Mouse (Mus musculus): ENCODE measurements around the gene Rnf43. TPM values are rescaled to one million over a fixed set of nuclear protein-coding genes. Genes with fewer than 3 reads are reported as not detected.

The Rnf43 gene
- polyA plus RNA-seq, 1 experiment = 19.6 TPM

DNA sequence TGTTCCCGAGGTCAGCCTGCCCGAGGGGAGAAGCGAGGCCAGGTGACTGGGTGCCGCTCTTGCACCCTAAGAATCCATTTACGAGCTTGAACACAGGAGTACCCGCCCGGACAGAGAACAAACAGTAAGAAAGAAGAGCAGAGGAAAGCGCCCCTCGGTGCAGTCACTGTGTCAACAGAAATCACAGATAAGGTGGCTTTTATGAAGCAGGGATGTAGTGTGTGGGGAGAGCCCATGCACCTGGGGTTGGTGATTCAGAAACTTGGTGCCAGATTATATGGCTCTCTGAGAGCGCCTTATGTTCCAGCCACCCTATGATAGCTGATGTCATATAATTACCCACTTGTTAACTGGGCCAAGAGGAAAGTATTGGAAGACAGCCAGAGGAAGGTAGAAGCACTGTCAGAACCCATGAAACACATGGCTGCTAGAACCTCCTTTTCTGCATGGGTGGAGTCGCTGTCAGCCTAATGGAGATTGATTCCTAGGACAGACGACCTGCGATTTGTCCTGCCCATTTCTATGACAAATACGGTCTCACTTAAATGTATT, 34.7 kb downstream of the Rnf43 start:
- Histone ChIP-seq H3K27me3 (ENCODE audit: control insufficient read depth, insufficient read depth, low read length) (no peaks in the 10 kb centered on the region), H3K4me1 (ENCODE audit: control insufficient read depth, insufficient read depth, insufficient read length, low read length) (peaks cover 33% of the 10 kb centered on the region), H3K4me3 (ENCODE audit: low read depth, low read length) (peak overlapping the region; percentile 16; the same call in 1 of the 2 replicates), H3K27ac (ENCODE audit: insufficient read depth, low read depth, low read length) (peak overlapping the region; percentile 84), H3K36me3 (ENCODE audit: control insufficient read depth, insufficient read depth, low read length) (no peaks in the 10 kb centered on the region)
- TF ChIP-seq POLR2A (IDR thresholded peaks at IDR 0.05; ENCODE audit: low read depth, low read length) (no peak), CTCF (IDR thresholded peaks at IDR 0.05; ENCODE audit: extremely low read depth, insufficient read length, insufficient replicate concordance, low read depth, low read length) (no peak)
- 24% methylated on average over 14 of the region's 14 CpGs for WGBS

DNA sequence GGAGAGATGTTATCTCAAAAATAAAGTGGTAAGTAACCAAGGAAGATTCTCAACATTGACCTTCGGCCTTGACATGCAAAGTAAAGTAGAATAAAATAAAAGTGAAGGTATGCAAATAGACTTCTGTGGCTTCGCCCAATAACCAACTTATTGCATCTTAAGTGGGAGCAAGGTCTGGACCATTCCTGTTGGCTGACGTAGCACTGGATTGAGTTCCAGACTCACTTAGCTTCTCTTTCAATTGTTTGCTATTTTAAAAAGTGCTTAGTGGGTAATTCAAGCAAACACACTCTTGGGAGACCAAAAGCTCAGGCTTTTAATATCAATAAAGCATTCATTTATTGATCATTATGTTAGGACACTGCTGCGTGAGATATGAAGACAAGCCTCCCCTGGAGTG, 35.6 kb downstream of the Rnf43 start:
- 38% methylated on average over 4 of the region's 4 CpGs for WGBS

DNA sequence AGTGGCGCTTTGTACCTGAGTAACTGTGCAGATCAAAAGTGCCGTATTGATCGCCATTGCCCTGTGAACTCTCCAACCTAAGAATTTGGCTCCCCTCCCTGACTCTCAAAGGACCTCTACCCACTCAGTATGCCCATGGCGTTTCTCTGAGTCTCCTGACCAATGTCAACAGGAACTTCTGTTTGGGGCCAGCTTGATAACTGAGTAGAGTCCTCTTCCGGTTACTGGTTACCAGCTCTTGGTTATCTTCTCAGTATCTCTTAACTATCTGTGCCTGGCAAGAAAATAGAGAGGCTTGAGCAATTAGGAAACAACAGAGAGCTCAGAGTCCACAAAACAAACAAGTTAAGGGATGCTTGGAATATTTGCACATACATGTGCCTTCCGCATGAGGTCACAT, 38.6 kb downstream of the Rnf43 start:
- no peaks in the 10 kb centered on the region for H3K27me3 ChIP-seq (ENCODE audit: control insufficient read depth, insufficient read depth, low read length)
- no peak overlapping the region for H3K4me3 ChIP-seq (ENCODE audit: low read depth, low read length)
- no peaks in the 10 kb centered on the region; the same call in 1 of the 2 replicates for H3K36me3 ChIP-seq (ENCODE audit: control insufficient read depth, insufficient read depth, low read length)
- WGBS = 26% methylated on average over 6 of the region's 6 CpGs
- no peak for TF ChIP-seq POLR2A (IDR thresholded peaks at IDR 0.05; ENCODE audit: low read depth, low read length)
- TF ChIP-seq CTCF (IDR thresholded peaks at IDR 0.05; ENCODE audit: extremely low read depth, insufficient read length, insufficient replicate concordance, low read depth, low read length) = no peak
- peaks cover 47% of the 10 kb centered on the region for H3K4me1 ChIP-seq (ENCODE audit: control insufficient read depth, insufficient read depth, insufficient read length, low read length)
- peak overlapping the region; percentile 82 for H3K27ac ChIP-seq (ENCODE audit: insufficient read depth, low read depth, low read length)

More for the DNA sequence above, 35.6 kb downstream of the Rnf43 start:
- Histone ChIP-seq H3K4me1 (ENCODE audit: control insufficient read depth, insufficient read depth, insufficient read length, low read length) (peaks cover 38% of the 10 kb centered on the region), H3K27ac (ENCODE audit: insufficient read depth, low read depth, low read length) (peak overlapping the region; percentile 82), H3K36me3 (ENCODE audit: control insufficient read depth, insufficient read depth, low read length) (no peaks in the 10 kb centered on the region), H3K27me3 (ENCODE audit: control insufficient read depth, insufficient read depth, low read length) (no peaks in the 10 kb centered on the region), H3K4me3 (ENCODE audit: low read depth, low read length) (no peak overlapping the region)
- no peak for TF ChIP-seq CTCF (IDR thresholded peaks at IDR 0.05; ENCODE audit: extremely low read depth, insufficient read length, insufficient replicate concordance, low read depth, low read length)
- no peak for TF ChIP-seq POLR2A (IDR thresholded peaks at IDR 0.05; ENCODE audit: low read depth, low read length)

DNA sequence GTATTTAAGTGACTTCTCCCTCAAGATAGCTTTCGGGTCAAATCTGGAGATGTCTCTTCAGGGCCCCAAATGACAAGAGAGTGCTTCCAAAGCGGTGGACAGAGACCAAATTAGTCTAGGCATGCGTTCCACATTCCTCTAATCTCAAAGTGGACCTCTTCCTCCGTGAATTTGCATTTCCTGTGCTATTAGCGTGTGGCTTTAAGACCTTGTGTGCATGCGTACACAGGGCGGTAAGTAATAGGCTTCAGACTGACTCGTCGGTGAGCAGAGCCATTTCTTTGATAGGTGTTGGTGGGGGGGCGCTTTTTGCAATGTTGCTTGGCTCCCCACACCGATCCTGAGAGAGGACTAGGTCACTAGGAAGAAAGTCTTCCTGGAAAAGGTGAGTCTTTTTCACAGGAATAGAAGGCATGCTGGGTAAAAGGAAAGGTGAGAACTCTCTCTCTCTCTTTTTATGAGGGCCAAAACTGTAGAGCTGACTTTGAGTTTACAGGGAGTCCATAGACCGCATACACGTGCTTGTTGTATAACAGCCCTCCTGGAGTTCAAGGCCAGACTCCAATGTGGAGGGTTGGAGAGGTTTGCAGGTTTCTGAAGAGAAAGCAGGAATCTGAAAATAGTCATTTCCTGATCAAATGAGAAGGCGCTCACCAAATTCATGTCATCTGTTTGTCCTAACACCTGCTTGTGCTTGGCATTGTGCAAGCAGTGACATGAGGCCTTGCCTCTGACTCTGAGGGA, 39.5 kb downstream of the Rnf43 start:
- TF ChIP-seq CTCF (IDR thresholded peaks at IDR 0.05; ENCODE audit: extremely low read depth, insufficient read length, insufficient replicate concordance, low read depth, low read length) (no peak), POLR2A (IDR thresholded peaks at IDR 0.05; ENCODE audit: low read depth, low read length) (no peak)
- 26% methylated on average over 14 of the region's 14 CpGs for WGBS
- Histone ChIP-seq H3K4me1 (ENCODE audit: control insufficient read depth, insufficient read depth, insufficient read length, low read length) (peaks cover 47% of the 10 kb centered on the region), H3K27me3 (ENCODE audit: control insufficient read depth, insufficient read depth, low read length) (no peaks in the 10 kb centered on the region), H3K27ac (ENCODE audit: insufficient read depth, low read depth, low read length) (peak overlapping the region; percentile 82), H3K36me3 (ENCODE audit: control insufficient read depth, insufficient read depth, low read length) (no peaks in the 10 kb centered on the region; the same call in 1 of the 2 replicates), H3K4me3 (ENCODE audit: low read depth, low read length) (no peak overlapping the region)

DNA sequence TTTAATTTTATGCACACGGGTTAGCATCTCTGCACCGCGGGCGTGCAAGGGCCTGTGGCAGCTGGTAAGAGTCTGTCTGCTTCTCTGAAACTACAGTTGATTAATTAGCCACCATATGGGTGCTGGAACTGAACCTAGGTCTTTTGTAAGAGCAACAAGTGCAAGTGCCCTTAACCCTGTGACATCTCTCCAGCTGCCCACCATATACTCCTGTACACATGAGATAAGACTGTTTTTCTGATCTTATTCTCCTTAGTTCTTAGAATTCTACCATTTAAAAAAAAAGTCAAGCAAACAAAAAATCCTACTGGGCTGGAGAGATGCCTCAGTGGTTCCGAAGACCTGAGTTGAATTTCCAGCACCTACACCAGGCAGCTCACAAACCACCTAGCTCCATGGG, 41.1 kb downstream of the Rnf43 start:
- Histone ChIP-seq H3K4me1 (ENCODE audit: control insufficient read depth, insufficient read depth, insufficient read length, low read length) (peaks cover 45% of the 10 kb centered on the region), H3K27me3 (ENCODE audit: control insufficient read depth, insufficient read depth, low read length) (no peaks in the 10 kb centered on the region), H3K4me3 (ENCODE audit: low read depth, low read length) (no peak overlapping the region), H3K36me3 (ENCODE audit: control insufficient read depth, insufficient read depth, low read length) (no peaks in the 10 kb centered on the region; the same call in 1 of the 2 replicates), H3K27ac (ENCODE audit: insufficient read depth, low read depth, low read length) (no peak overlapping the region)
- no peak for TF ChIP-seq POLR2A (IDR thresholded peaks at IDR 0.05; ENCODE audit: low read depth, low read length)
- no peak for TF ChIP-seq CTCF (IDR thresholded peaks at IDR 0.05; ENCODE audit: extremely low read depth, insufficient read length, insufficient replicate concordance, low read depth, low read length)
- 52% methylated on average over 5 of the region's 5 CpGs for WGBS

DNA sequence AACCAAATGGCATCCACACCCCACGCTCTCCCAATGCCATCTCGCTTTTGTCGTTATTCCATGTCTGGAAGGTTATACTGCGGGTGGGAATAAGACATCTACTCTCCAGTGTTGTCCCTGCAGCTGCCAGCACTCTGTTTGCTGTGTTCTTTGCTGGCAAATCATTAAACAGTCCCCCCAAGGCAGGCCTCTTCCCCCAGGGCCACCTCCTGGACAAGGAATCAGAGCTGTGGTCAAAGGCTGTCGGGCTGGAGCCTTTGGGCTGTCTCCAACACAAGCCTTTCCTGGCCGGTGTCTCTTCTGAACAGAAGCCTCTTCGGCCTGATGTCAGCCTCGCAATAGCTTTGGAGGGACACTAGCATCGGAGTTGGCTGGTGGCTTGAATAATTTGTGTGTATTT, 41.8 kb downstream of the Rnf43 start:
- H3K36me3 ChIP-seq (ENCODE audit: control insufficient read depth, insufficient read depth, low read length) = no peaks in the 10 kb centered on the region; the same call in 1 of the 2 replicates
- H3K27ac ChIP-seq (ENCODE audit: insufficient read depth, low read depth, low read length) = no peak overlapping the region
- whole genome bisulfite sequencing = 32% methylated on average over 9 of the region's 9 CpGs
- peaks cover 49% of the 10 kb centered on the region for H3K4me1 ChIP-seq (ENCODE audit: control insufficient read depth, insufficient read depth, insufficient read length, low read length)
- H3K4me3 ChIP-seq (ENCODE audit: low read depth, low read length) = no peak overlapping the region
- TF ChIP-seq POLR2A (IDR thresholded peaks at IDR 0.05; ENCODE audit: low read depth, low read length) (no peak), CTCF (IDR thresholded peaks at IDR 0.05; ENCODE audit: extremely low read depth, insufficient read length, insufficient replicate concordance, low read depth, low read length) (no peak)
- H3K27me3 ChIP-seq (ENCODE audit: control insufficient read depth, insufficient read depth, low read length) = no peaks in the 10 kb centered on the region

DNA sequence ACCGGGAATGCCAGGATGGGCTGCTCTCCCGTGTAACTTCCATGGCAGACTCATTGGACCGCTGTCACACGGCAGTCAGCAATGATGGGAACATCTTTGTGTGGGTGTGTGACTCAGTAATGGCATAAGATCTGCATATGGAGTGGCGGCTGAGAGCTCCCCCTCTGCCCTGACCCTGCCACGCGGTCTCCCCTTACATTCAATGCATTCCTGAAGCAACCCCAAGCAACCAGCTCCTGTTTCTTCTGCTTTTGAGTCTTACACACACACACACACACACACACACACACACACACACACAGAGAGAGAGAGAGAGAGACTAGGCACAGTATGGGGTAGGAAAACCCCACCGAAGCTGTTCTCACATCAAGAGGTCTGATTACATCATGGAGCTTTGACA, 45.0 kb downstream of the Rnf43 start:
- Histone ChIP-seq H3K4me3 (ENCODE audit: low read depth, low read length) (no peak overlapping the region), H3K36me3 (ENCODE audit: control insufficient read depth, insufficient read depth, low read length) (no peaks in the 10 kb centered on the region; the same call in 1 of the 2 replicates), H3K27ac (ENCODE audit: insufficient read depth, low read depth, low read length) (no peak overlapping the region), H3K27me3 (ENCODE audit: control insufficient read depth, insufficient read depth, low read length) (no peaks in the 10 kb centered on the region), H3K4me1 (ENCODE audit: control insufficient read depth, insufficient read depth, insufficient read length, low read length) (peaks cover 40% of the 10 kb centered on the region)
- 29% methylated on average over 8 of the region's 8 CpGs for WGBS
- TF ChIP-seq CTCF (IDR thresholded peaks at IDR 0.05; ENCODE audit: extremely low read depth, insufficient read length, insufficient replicate concordance, low read depth, low read length) (no peak), POLR2A (IDR thresholded peaks at IDR 0.05; ENCODE audit: low read depth, low read length) (no peak)
